In the genomic region with DNA sequence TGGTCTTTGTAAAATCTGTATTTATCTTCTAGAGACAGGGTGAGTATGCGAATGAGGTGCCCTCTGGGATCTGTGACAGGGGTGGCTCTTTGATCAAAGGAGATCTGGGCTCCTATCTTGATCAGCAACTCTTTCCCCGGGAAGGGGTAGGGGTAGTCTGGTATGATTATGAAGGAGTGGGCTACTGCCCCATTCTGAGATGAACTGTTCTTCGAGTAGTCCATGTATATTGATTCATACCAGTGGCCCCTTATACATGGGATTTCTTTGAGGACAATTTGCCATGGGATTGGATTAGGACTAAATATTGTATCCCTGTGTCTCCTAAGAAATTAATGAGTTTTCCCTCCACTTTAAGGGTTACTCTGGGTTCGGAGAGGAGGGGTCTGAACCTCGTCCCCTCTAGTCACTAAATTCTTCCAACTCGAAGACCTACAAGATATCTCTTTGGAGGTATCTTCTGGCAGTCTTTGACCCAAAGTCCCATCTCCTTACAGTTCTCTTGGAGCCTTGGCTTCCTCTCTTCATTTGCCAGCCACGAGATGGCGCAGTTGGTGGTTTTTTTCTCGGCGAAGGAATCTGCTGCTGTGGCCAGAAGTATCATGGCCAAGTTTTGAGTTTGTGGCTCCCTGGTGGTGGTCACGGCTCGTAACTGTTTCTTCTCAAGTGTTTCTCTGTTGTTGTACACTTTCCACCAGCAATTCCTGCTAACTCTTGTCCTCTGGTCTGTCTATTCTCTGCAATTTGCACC, we compare ENCODE assay signal across 8 mouse cellular contexts. TPM values are rescaled to one million over a fixed set of nuclear protein-coding genes. Genes with fewer than 3 reads are reported as not detected.
DNase-seq lines count a peak whose midpoint lies in the region; TF ChIP-seq lines count a peak whose summit lies in the region.

No protein-coding gene starts in this region.

- TF ChIP-seq CTCF in embryonic fibroblast, embryonic 13.5 days (IDR thresholded peaks at IDR 0.05; ENCODE audit: borderline replicate concordance, insufficient read depth, low read length), result 0 out of 2 replicates have a peak, but pooled peaks have one; percentile 16

- H3K4me3 ChIP-seq in embryonic fibroblast, embryonic 13.5 days (ENCODE audit: insufficient read depth, low read length), result no peak overlapping the region

- H3K27ac ChIP-seq in embryonic fibroblast, embryonic 13.5 days (ENCODE audit: insufficient read depth, low read length), result no peak overlapping the region

- DNase-seq in cerebellum, postnatal 36 days, result peak; percentile 22 to 37
- DNase-seq in cerebellum, adult 11 months, result no peak
- DNase-seq in left cerebral cortex, adult 18-20 months (ENCODE audit: low spot score in 2 of 2), result peak; percentile 36 to 37
- no peak for DNase-seq in left cerebral cortex, adult 8-10 months (ENCODE audit: low spot score in 2 of 2)
- DNase-seq in MN1 (ENCODE audit: low spot score), result peak; percentile 64
- peak; percentile 58 for DNase-seq in mesoderm, embryonic 11.5 days (ENCODE audit: low read depth, low spot score)
- no peak for DNase-seq in frontal cortex, postnatal 10 days (ENCODE audit: low spot score in 2 of 2)

- no peak for TF ChIP-seq POLR2A in embryonic fibroblast, embryonic 13.5 days (IDR thresholded peaks at IDR 0.05; ENCODE audit: low read depth, low read length)

- H3K4me1 ChIP-seq in embryonic fibroblast, embryonic 13.5 days (ENCODE audit: control insufficient read depth, insufficient read depth, low read length), result no peaks in the 10 kb centered on the region

RNA-seq across cellular contexts. Expression of a gene that starts 24.7 kb away (rescaled TPM):
- 10 to 100 TPM; 10.0 to 12.9 TPM for total RNA-seq in left cerebral cortex, adult 18-20 months (2021)
- total RNA-seq in left cerebral cortex, adult 8-10 months (2022), result 10 to 100 TPM; 17.5 to 20.3 (median 19.0) TPM
- polyA plus RNA-seq in embryonic fibroblast, embryonic 13.5 days (2011; ENCODE audit: insufficient read length, low read depth, missing spikeins), result 5.5 and 7.5 TPM in 2 replicates

Comparison
In these comparisons a context has a peak if more than half of its experiments do, and no peak if none do; other contexts are left out.
1. DNase-seq: peak in cerebellum, postnatal 36 days (2 of 2), left cerebral cortex, adult 18-20 months (2 of 2), MN1 (single experiment) and mesoderm, embryonic 11.5 days (single experiment); none in cerebellum, adult 11 months (single experiment), left cerebral cortex, adult 8-10 months (0 of 2) and frontal cortex, postnatal 10 days (0 of 2).